Mouse (Mus musculus): ENCODE data around the gene Lrrc32.

GRCm38 (mm10) chr7:98493901-98494480 lies 4.9 kb downstream of the Lrrc32 start:
- TF ChIP-seq POLR2A (IDR thresholded peaks at IDR 0.05; ENCODE audit: insufficient read depth, low read depth, low read length): no peak
- TF ChIP-seq CTCF (IDR thresholded peaks at IDR 0.05; ENCODE audit: insufficient read depth, low read depth, low read length): no peak
